Mouse (Mus musculus) ES-E14 (cell line): Measurements from ENCODE around the gene Hagh. TPM values are rescaled to one million over a fixed set of nuclear protein-coding genes. Genes with fewer than 3 reads are reported as not detected.

Experiments used
- DNase-seq: peaks from one replicate; pipeline ENCODE4 v3.0.0-alpha.2; 2013; ENCODE audit warnings: low read depth, low spot score
- H3K27ac ChIP-seq: 2 replicates; pipeline ENCODE4 v1.5.1; 2012; ENCODE audit warnings: low read depth, mild to moderate bottlenecking, low read length, moderate library complexity, mixed read lengths; ENCODE audit not compliant: poor library complexity, insufficient read depth, severe bottlenecking
- H3K36me3 ChIP-seq: 2 replicates; pipeline ENCODE4 v1.6.1; 2012; ENCODE audit warnings: mild to moderate bottlenecking, low read length, moderate library complexity, mixed read lengths; ENCODE audit not compliant: control insufficient read depth, poor library complexity, insufficient read depth, severe bottlenecking
- H3K4me1 ChIP-seq, 2 experiments: fragments of 150-350 bp in 1 of 2; sonication (generic) in 1 of 2; 2 replicates each; pipeline ENCODE4 v1.6.1; 2012; ENCODE audit warnings: low read length in 2 of 2, mild to moderate bottlenecking in 1 of 2, mixed read lengths in 1 of 2; ENCODE audit not compliant: control insufficient read depth in 2 of 2, insufficient read depth in 2 of 2, poor library complexity in 1 of 2
- H3K4me3 ChIP-seq, 2 experiments: fragments of 150-350 bp in 1 of 2; sonication (generic) in 1 of 2; 2 replicates each; pipeline ENCODE4 v1.5.1; 2012; ENCODE audit warnings: low read length in 2 of 2, low read depth in 1 of 2, mild to moderate bottlenecking in 1 of 2, mixed read lengths in 1 of 2; ENCODE audit not compliant: insufficient read depth in 1 of 2, poor library complexity in 1 of 2, severe bottlenecking in 1 of 2
- H3K9ac ChIP-seq: 2 replicates; pipeline ENCODE4 v1.6.1; 2012; ENCODE audit warnings: low read depth, mild to moderate bottlenecking, low read length, mixed read lengths; ENCODE audit not compliant: poor library complexity, insufficient read depth, severe bottlenecking
- H3K9me3 ChIP-seq: fragments of 150-350 bp; sonication (generic); 2 replicates; pipeline ENCODE4 v1.6.1; 2012; ENCODE audit warnings: low read depth, mild to moderate bottlenecking, low read length; ENCODE audit not compliant: control insufficient read depth, insufficient read depth
- CHD2 ChIP-seq: IDR thresholded peaks from 2 replicates; pipeline ENCODE4 v1.6.1; 2014; ENCODE audit warnings: mild to moderate bottlenecking, low read depth, low read length, inconsistent platforms
- HCFC1 ChIP-seq: IDR thresholded peaks from 2 replicates; pipeline ENCODE4 v1.6.1; 2012; ENCODE audit warnings: low read length, inconsistent platforms, borderline replicate concordance; ENCODE audit not compliant: insufficient read depth
- MAFK ChIP-seq: IDR thresholded peaks from 2 replicates; pipeline ENCODE4 v1.6.1; 2014; ENCODE audit warnings: mild to moderate bottlenecking, low read depth, low read length, inconsistent platforms; ENCODE audit not compliant: insufficient read depth
- ZC3H11A ChIP-seq: IDR thresholded peaks from 2 replicates; pipeline ENCODE4 v1.6.1; 2012; ENCODE audit warnings: low read depth, mild to moderate bottlenecking, inconsistent platforms, low read length, borderline replicate concordance
- ZNF384 ChIP-seq: IDR thresholded peaks from 2 replicates; pipeline ENCODE4 v1.6.1; 2012; ENCODE audit warnings: low read depth, low read length, inconsistent platforms
- in situ Hi-C, 2 experiments: fragments of 600-800 bp; cut with MboI; formaldehyde crosslinking; loops; one replicate each; pipeline ENCODE4 v1.15.1; 2025; ENCODE audit warnings: low sequenced_read_pairs in 2 of 2, inconsistent platforms in 1 of 2; ENCODE audit not compliant: unreplicated experiment in 2 of 2
- total RNA-seq: library from RNA; depleted of rRNA; stranded (reverse); fragments of 300-350 nt; gene quantifications from 2 replicates; pipeline ENCODE4 v1.2.3, GENCODE M21; 2012

Gene Hagh
- total RNA-seq, 1 experiment = 37.3 TPM

- in situ Hi-C loops = no loop called here
- Histone ChIP-seq H3K27ac (no peak overlapping the region), H3K4me3 (no peak overlapping the region), H3K36me3 (peaks cover 44% of the 10 kb centered on the region), H3K4me1 (peaks cover 0 to 14% of the 10 kb centered on the region in 2 experiments; a peak in 2 of 4 replicates), H3K9ac (no peak overlapping the region), H3K9me3 (no peaks in the 10 kb centered on the region)
- no peak for DNase-seq
- TF ChIP-seq ZC3H11A (no peak), CHD2 (no peak), ZNF384 (no peak), HCFC1 (no peak), MAFK (no peak)
Observed at GRCm38 (mm10) chr17:24893276-24893675, 53.3 kb downstream of the Hagh start.

GRCm38 (mm10) chr17:24894061-24894994, 54.4 kb downstream of the Hagh start:
- H3K9me3 ChIP-seq = no peaks in the 10 kb centered on the region
- peaks cover 46% of the 10 kb centered on the region for H3K36me3 ChIP-seq
- H3K4me1 ChIP-seq = peaks cover 0 to 15% of the 10 kb centered on the region in 2 experiments; a peak in 2 of 4 replicates
- H3K9ac ChIP-seq = peak overlapping the region; percentile 87
- TF ChIP-seq ZNF384 = no peak
- no peak for TF ChIP-seq MAFK
- TF ChIP-seq ZC3H11A = no peak
- no peak for TF ChIP-seq CHD2
- TF ChIP-seq HCFC1 = no peak
- DNase-seq = no peak
- in situ Hi-C loops = no loop called here
- H3K27ac ChIP-seq = no peak overlapping the region
- H3K4me3 ChIP-seq = peak overlapping the region; percentile 83 to 88

GRCm38 (mm10) chr17:24894995-24895547, 55.1 kb downstream of the Hagh start, which contains the start of the genes Eme2 and Mrps34:
TSS of gene Eme2 (minus strand) at chr17:24895087.
TSS of gene Mrps34 (plus strand) at chr17:24895116.
- Histone ChIP-seq H3K36me3 (peaks cover 53% of the 10 kb centered on the region), H3K9ac (peak within 1 kb of the TSS; percentile 87), H3K4me1 (peaks cover 0 to 15% of the 10 kb centered on the region in 2 experiments; a peak in 2 of 4 replicates), H3K27ac (peak within 1 kb of the TSS; percentile 3; the same call in 1 of the 2 replicates), H3K4me3 (peak within 1 kb of the TSS; percentile 83 to 88), H3K9me3 (no peaks in the 10 kb centered on the region)
- DNase-seq = no peak
- TF ChIP-seq HCFC1 (peak; percentile 81), ZNF384 (no peak)
- in situ Hi-C loops = no loop called here

- no peaks in the 10 kb centered on the region for H3K9me3 ChIP-seq
- peak overlapping the region; percentile 87 for H3K9ac ChIP-seq
- peaks cover 53% of the 10 kb centered on the region for H3K36me3 ChIP-seq
- H3K4me3 ChIP-seq = peak overlapping the region; percentile 83 to 88
- no peak for DNase-seq
- no peak overlapping the region for H3K27ac ChIP-seq
- no peak for TF ChIP-seq ZNF384
- TF ChIP-seq ZC3H11A = no peak
- TF ChIP-seq MAFK = no peak
- no peak for TF ChIP-seq HCFC1
- no peak for TF ChIP-seq CHD2
- in situ Hi-C loops = no loop called here
- H3K4me1 ChIP-seq = peaks cover 0 to 14% of the 10 kb centered on the region in 2 experiments; a peak in 2 of 4 replicates
Observed at GRCm38 (mm10) chr17:24895571-24896240, 55.8 kb downstream of the Hagh start.
